Mouse (Mus musculus) macrophage (primary cell): ENCODE measurements around the gene Fau. TPM values are rescaled to one million over a fixed set of nuclear protein-coding genes. Genes with fewer than 3 reads are reported as not detected.
"Not testable (repeated sequence)": the region's sequence is repeated elsewhere in the genome, so short reads cannot be mapped to it uniquely, and the experiment has no call there.

Experiments used
- H3K27ac ChIP-seq: fragments of 350-480 bp; formaldehyde crosslinking; 2 replicates; pipeline ENCODE4 v1.9.0; 2021
- H3K36me3 ChIP-seq: fragments of 350-480 bp; formaldehyde crosslinking; 2 replicates; pipeline ENCODE4 v1.9.0; 2021; ENCODE audit errors: inconsistent target
- H3K4me3 ChIP-seq: fragments of 350-480 bp; formaldehyde crosslinking; 2 replicates; pipeline ENCODE4 v1.9.0; 2021; ENCODE audit errors: inconsistent target
- H3K79me2 ChIP-seq: fragments of 350-480 bp; formaldehyde crosslinking; 2 replicates; pipeline ENCODE4 v1.9.0; 2021; ENCODE audit errors: inconsistent target
- WGBS: methylation state at CpG from one replicate; pipeline ENCODE4 v1.1.7; 2026; ENCODE audit warnings: inconsistent platforms; ENCODE audit not compliant: missing documents; 5-methylcytosine and 5-hydroxymethylcytosine counted together
- polyA plus RNA-seq: library from polyadenylated mRNA; stranded (reverse); fragments of 250-400 nt; gene quantifications from 3 replicates; pipeline ENCODE4 v1.2.4, GENCODE M21; 2018; ENCODE audit warnings: inconsistent platforms

The Fau gene
- polyA plus RNA-seq, 1 experiment from 2014 or later: 767 TPM

DNA sequence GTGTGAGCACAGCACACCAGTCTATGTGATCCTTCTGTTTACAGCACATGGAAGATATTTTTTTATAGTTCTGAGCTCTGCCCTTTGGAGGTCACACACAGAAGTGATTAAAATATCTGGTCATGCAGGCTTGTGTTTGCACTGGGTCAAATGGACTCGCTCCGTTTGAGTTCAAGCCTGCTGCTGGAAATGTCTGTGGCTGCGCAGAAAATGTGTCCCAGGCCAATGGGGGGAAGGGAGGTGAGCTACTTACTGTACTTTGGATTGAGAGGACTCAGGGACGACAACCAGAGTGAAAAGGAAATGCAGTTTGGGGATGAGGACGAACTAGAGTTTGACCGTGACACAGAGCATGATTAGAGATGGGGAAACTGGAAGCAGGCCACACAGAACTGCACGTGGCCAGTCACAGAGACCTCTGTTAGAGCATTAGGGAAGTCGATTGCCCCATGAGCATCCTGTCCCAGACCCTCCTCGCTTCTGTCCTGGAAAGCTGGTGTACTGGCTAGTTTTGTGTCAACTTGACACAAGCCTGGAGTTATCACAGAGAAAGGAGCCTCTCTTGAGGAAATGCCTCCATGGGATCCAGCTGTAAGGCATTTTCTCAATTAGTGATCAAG lies 21.6 kb upstream of the Fau start:
- Histone ChIP-seq H3K27ac (no peak overlapping the region), H3K36me3 (no peaks in the 10 kb centered on the region), H3K4me3 (no peak overlapping the region), H3K79me2 (no peaks in the 10 kb centered on the region)
- 37% methylated on average over 9 of the region's 9 CpGs for WGBS

DNA sequence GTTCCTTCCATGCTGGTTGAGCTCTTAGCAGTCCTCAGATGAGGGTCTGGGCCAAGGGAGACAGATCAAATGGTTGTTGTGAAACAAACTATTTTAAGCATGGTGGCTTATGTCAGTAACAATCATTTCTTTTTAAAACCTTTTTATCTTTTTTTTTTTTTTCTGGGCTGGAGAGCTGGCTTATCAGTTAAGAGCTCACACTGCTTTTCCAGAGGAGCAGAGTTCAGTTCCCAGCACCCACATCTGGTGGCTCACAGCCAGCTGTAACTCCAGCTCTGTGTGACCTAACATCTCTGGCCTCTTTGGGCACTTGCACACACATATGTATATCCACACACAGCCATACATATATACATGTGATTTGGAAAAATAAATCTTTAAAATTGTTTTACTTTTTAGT lies 19.9 kb upstream of the Fau start:
- Histone ChIP-seq H3K36me3 (no peaks in the 10 kb centered on the region), H3K79me2 (no peaks in the 10 kb centered on the region), H3K27ac (no peak overlapping the region), H3K4me3 (no peak overlapping the region)

DNA sequence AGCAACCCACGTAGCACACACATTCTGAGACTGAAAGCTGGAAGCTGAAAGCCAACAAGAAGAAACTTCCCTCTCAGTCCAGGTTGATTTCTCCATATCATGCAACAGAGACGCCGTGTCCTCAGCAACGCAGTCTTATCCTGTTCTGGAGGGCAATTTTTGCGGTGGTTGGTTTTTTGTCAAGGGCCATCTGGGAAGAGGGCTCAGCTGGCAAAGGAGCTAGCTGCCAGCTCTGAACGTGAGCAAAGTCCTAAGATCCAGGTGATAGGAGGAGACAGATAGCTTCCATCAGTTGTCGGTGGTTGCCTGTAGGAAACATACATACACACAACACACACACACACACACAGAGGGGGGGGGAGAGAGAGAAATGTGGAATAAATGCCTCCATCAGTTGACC lies 19.3 kb upstream of the Fau start:
- no peak overlapping the region for H3K4me3 ChIP-seq
- H3K36me3 ChIP-seq: no peaks in the 10 kb centered on the region
- no peaks in the 10 kb centered on the region for H3K79me2 ChIP-seq
- WGBS: 68% methylated on average over 7 of the region's 7 CpGs
- no peak overlapping the region for H3K27ac ChIP-seq

DNA sequence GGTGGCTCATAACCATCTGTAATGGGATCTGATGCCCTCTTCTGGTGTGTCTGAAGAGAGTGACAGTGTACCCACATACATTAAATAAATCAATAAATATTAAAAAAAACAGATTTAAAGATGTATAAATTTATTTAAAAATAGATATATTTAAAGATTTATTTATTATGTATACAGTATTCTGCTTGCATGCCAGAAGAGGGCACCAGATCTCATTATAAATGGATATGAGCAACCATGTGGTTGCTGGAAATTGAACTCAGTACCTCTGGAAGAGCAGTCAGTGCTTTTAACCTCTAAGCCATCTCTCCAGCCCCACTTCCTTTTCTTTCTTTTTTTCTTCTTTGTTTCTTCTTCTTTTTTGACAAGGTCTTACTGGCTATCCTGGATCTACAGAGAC lies 17.6 kb upstream of the Fau start:
- Histone ChIP-seq H3K79me2 (peaks cover 2% of the 10 kb centered on the region; the same call in 1 of the 2 replicates), H3K36me3 (no peaks in the 10 kb centered on the region), H3K4me3 (no peak overlapping the region), H3K27ac (no peak overlapping the region)

DNA sequence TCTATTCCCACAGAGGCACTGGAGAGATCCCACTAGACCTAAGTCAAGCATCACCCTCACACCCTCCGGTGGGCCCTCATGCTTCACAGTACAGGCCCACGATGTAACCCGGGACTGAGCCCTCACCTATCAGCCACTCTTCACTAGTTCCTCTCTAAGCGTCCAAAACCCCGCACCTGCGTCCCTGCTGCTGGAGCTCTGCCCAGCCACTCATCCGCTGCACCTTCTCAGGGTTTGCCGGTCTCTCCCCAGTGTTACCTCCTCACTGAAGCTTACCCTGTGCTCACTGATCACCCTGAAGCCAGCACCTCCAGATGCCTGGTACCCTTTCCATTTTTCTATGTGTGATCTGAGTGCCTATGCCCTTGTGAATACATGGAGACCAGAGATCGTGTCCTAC lies 15.4 kb upstream of the Fau start:
- Histone ChIP-seq H3K27ac (no peak overlapping the region), H3K36me3 (no peaks in the 10 kb centered on the region), H3K4me3 (no peak overlapping the region), H3K79me2 (peaks cover 13% of the 10 kb centered on the region)
- 92% methylated on average over 9 of the region's 9 CpGs for WGBS

DNA sequence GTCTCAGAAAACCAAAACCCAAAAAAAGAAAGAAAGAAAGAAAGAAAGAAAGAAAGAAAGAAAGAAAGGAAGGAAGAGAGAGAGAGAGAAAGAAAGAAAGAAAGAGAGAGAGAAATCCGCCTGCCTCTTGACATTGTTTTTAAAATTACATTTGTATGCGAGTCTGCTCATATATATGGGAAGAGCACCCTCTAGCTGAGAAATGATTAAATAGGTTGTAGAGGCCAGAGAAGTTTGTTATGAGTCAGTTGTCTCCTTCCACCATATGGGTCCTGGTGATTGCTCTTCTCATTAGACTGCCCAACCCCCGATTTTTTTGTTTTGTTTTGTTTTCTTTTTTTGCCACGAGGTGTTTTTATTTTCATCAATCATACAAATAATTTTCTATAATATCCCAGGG lies 13.5 kb upstream of the Fau start:
- not testable (repeated sequence) for H3K27ac ChIP-seq, H3K4me3 ChIP-seq, H3K36me3 ChIP-seq
- WGBS: 20% methylated on average over 3 of the region's 4 CpGs
- H3K79me2 ChIP-seq: peaks cover 31% of the 10 kb centered on the region

DNA sequence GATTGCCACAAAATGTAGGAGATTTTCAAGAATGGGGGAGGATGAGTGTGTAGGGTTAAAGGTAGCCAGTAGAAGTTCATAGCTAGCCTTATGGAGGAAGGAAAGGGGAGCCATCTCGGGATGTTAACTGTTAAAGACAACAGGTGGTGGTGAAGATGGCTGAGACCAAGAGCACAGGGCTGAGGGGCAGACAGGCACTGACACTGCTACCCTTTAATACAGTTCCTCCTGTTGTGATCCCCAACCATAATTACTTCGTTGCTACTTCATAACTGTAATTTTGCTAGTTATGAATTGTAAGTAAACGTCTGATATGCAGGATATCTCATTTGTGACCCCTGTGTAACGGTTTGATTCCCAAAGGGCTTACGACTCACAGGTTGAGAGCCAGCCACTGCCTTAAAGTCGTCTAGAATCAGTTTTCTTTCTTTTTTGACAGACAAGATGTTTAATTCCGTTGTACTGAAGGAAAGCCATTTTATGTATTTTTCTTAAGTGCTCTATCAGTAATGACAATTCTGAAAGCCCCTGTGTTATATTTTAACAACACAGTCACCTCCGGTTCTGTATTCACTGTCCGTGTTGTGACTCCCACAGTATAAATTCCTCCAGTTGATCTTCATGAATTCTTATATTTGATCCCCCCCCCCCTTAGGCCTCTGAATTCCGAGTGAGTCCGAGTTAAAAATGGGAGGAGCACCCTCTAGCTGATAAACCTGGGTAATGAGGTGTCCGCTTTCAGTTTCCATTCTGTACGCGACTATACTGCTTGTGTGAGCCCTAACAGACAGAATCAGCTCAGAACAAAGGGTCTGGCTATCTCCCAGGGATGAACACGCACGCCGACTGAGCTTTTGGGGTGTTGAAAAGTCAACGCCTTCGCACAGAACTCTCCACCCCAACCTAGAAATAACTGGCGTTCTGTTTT lies 12.0 kb upstream of the Fau start:
- H3K36me3 ChIP-seq: peaks cover 23% of the 10 kb centered on the region
- peak overlapping the region; percentile 93 for H3K27ac ChIP-seq
- peaks cover 47% of the 10 kb centered on the region for H3K79me2 ChIP-seq
- peak overlapping the region; percentile 91 for H3K4me3 ChIP-seq
- WGBS: 12% methylated on average over 18 of the region's 20 CpGs

DNA sequence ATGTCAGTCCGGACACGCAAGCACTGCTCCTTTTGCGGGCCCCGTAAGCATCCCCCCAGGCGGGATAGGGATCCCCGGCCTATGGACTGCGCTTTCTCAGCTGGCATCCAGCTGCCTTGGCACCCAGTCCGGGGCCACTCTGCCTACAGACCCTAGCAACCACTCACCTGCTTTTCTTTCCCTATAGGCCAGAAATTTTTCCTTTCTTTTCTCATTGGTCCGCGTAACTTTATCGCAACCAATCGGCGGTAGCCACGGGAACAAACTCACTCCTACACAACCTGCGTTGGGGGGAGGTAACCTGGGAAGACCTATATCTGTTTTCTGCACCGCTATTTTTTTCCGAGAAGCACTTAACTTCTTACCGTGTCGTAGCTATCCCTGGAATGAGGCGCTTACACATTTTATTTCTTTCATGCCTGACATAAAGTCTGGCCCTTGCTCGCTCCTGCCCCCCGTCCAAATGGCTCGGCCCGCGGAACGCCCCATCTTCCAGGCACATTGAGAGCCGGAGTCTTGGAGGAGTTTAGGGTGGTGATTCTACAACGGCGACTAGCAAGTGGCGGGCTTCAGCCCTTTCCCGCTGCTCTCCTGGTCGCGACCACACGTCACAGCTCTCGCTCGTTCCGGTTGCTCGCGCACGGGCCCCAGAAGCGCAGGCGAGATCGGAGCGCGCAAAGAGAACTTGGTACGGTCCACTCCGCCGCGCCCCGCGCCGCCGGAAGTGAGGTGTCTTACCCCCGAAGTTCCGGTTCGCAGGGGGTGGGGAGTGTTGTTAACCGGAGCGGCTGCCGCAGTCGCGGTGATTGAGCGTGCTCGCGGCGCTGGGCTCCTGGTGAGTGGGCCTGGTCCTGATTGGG lies 11.1 kb upstream of the Fau start, which contains the start of gene Syvn1:
Syvn1 (plus strand) TSS at position 283 of the 860 bp plus-strand sequence.
- H3K36me3 ChIP-seq: peaks cover 32% of the 10 kb centered on the region
- peak within 1 kb of the TSS; percentile 91 for H3K4me3 ChIP-seq
- peak within 1 kb of the TSS; percentile 93 for H3K27ac ChIP-seq
- WGBS: under 1% methylated on average over 59 of the region's 65 CpGs
- H3K79me2 ChIP-seq: peaks cover 56% of the 10 kb centered on the region

DNA sequence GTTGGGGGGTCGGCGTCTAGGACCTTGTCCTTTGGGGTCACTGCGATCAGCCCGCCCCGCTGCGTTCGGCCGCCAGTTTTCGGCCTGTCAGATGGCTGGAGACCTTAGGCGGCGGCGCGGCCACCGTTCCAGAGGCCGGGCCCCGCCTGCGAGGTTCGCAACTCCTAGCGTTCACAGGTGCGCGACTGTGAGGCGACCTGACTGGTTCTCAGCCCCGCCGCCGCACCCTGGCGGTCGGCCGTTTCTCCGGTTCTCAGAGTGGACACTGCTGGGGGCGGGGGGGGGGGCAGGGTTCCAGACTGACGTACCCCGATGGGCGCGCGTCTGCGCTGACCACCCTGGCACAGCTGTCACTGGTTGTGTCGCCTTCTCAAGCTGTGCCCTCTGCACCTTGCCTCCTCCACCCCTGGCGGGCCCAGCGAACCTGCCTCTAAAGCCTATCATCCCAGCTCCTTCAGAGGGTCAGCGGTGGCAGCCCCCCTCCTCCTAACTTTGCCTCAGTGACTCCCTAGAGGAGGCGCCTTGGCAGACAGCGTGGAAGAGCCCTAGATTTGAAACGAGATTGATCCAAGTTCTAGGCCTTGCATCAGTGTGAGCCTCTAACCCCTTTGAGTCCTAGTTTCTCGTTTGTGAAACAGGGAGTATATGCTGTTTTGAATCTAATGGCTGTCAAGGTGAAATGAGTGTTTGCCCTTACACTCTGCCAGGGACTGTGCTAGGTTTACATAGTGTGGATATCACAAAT lies 10.3 kb upstream of the Fau start:
- WGBS: 2% methylated on average over 44 of the region's 44 CpGs
- H3K4me3 ChIP-seq: peak overlapping the region; percentile 91
- peaks cover 64% of the 10 kb centered on the region for H3K79me2 ChIP-seq
- peaks cover 40% of the 10 kb centered on the region for H3K36me3 ChIP-seq
- H3K27ac ChIP-seq: peak overlapping the region; percentile 93; the same call in 1 of the 2 replicates

DNA sequence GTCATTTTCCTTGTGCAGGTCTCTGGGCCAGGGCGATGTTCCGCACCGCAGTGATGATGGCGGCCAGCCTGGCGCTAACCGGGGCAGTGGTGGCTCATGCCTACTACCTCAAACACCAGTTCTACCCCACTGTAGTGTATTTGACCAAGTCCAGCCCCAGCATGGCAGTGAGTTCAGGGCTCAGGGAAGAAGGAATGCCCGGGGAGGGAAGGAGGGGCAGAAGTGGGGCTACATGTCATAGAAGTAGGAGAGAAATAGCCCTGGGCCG lies 9.8 kb upstream of the Fau start:
- WGBS: 89% methylated on average over 6 of the region's 8 CpGs
- H3K79me2 ChIP-seq: peaks cover 69% of the 10 kb centered on the region
- peaks cover 45% of the 10 kb centered on the region for H3K36me3 ChIP-seq
- peak overlapping the region; percentile 91 for H3K4me3 ChIP-seq
- no peak overlapping the region for H3K27ac ChIP-seq

DNA sequence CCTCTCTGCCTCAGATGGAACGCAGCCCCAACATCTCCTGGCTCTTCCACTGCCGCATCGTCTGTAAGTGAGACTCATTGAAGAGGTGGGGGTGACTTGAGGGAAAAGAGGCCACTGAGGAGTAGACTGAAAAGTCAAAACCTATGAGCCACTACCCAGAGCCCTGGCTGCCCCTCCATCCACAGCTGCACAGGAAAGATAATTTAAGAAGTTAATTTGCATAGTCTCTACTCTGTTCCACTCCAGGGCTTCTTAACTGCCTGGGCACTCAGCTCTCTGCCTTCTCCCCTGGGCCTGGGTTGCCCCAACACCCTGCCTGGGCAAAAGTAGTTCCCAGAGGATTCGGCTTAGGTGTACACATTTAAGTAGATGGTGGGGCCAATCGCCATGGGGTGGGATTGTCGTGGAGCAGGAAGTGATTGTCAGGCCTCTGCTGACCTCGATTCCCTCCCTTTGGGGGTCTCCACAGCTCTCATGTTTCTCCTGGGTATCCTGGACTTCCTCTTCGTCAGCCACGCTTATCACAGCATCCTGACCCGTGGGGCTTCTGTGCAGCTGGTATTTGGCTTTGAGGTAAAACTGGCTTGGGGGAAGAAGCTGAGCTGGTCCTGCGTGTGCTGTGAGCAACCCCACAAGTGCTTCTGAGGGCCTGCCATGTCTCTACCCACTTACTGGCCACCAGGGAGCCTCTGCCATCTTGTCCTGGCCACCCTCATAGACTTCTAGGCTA lies 8.8 kb upstream of the Fau start:
- Histone ChIP-seq H3K27ac (no peak overlapping the region), H3K79me2 (peaks cover 76% of the 10 kb centered on the region), H3K36me3 (peaks cover 55% of the 10 kb centered on the region), H3K4me3 (no peak overlapping the region)
- WGBS: 91% methylated on average over 11 of the region's 11 CpGs

DNA sequence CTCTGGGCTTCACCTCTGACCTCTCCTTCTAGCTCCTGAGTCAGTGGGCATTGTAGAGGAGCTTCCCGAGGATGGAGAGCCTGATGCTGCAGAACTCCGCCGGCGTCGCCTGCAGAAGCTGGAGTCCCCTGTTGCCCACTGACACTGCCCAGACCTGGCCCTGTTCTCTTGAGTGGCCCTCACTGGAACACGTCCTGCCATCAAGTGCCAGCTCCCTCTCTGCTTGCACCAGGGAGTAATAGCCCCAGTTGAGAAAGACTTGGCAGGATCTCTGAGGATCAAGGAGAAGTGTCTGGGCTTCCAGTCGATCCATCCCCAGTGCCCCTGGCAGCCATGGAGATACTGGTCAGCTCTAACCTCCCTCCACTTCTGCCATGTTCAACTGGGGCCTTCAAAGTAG lies 5.1 kb upstream of the Fau start:
- H3K4me3 ChIP-seq: no peak overlapping the region
- peaks cover 74% of the 10 kb centered on the region for H3K36me3 ChIP-seq
- peaks cover 91% of the 10 kb centered on the region for H3K79me2 ChIP-seq
- H3K27ac ChIP-seq: no peak overlapping the region
- 95% methylated on average over 7 of the region's 7 CpGs for WGBS

DNA sequence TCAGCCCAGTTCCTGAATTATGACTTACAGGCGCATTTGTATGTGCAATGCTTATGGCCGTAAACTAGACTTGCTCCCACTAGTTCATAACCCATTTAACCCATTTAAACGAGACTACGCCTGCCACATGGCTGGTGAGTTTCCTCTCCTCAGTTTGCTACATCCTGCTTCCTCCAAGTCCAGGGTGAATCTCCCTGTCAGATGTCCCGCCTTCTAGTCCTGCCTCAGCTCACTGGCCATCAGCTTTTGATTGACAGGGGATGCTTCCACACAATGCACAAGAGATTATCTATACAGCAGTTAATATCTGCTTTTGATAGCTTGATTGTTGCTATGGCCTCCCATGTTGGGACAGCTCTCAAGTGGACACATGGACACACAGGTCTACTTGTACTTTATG lies 3.3 kb upstream of the Fau start:
- Histone ChIP-seq H3K27ac (no peak overlapping the region), H3K4me3 (no peak overlapping the region), H3K36me3 (peaks cover 65% of the 10 kb centered on the region), H3K79me2 (peaks cover 89% of the 10 kb centered on the region)
- WGBS: 72% methylated on average over 5 of the region's 5 CpGs

DNA sequence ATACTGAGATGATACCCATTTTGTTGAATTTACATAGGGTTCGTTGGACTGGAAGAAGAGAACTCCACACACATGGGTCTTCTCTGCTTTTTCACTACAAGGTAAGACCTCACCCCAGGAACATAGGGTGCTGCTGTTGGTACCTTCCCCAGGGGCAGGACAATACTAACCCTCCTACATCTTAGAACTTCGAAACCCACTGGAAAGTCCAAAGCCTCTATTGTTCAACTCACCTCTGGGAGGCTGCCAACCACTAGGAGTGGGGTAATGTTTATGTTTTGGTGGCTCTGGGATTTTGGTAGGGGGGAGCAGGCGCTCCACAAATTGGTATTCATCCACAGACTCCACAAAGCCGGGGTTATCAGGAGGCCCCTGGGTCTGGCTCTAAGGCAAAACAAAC lies 948 bp upstream of the Fau start:
- 63% methylated on average over 4 of the region's 4 CpGs for WGBS
- Histone ChIP-seq H3K79me2 (peaks cover 70% of the 10 kb centered on the region), H3K27ac (no peak overlapping the region; the same call in 1 of the 2 replicates), H3K4me3 (peak overlapping the region; percentile 78), H3K36me3 (peaks cover 41% of the 10 kb centered on the region)
